Mouse (Mus musculus) left cerebral cortex, adult 9 months (tissue): Measurements from ENCODE around the gene Cct4.

Experiments used
- DNase-seq, 2 experiments: peaks; one replicate each; pipeline ENCODE4 v3.0.0; 2022; ENCODE audit warnings: low spot score in 2 of 2

Cct4 gene

GRCm38 (mm10) chr11:23029399-23029798, 39.1 kb downstream of the Cct4 start:
- DNase-seq: no peak

- DNase-seq: no peak
Measured at GRCm38 (mm10) chr11:23047252-23047651, 56.9 kb downstream of the Cct4 start.

DNA sequence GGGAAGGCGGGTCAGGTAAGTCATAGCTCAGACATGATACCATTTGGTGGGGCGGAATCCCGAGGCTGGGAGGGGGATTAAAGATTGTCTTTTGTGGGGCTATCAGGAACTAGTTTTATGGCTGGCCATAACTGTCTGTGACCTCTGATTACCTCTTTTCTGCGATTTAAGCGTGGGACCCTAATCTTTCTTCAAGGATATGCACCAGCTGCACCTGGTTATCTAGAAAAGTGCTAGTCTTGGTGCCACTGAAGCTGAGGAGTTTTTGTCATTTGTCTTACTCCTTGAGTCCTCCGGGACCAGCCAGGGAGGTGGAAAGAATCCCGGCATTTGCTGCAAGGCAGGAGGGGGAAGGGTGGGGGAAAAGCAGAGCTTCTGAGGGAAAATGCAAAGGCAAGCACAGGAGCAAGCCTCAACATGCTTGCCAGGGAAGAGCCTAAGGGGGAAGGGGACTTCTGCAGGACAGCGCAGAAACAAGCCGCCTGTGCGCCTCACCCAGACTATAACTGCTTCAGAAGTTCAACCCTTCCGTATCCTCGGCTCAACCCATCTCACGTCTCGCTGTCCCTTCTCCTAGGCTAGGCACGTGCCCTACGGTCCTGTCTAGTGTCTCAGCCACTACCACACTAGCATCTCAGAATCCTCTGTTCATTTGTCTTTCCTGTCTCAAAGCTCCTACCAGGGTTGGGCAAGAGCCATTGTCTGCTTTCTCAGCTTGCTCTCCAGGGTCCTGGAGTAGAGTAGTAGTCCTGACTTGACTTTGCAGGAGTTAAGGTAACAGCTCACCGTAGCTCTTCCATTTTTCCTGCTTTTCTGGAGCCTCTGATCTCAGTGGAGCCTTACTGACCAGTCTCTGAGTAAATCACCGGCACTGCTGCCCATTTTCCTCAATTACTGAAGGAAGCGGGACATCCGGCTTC, 57.6 kb downstream of the Cct4 start:
- DNase-seq: no peak

GRCm38 (mm10) chr11:23049642-23050041, 59.3 kb downstream of the Cct4 start:
- no peak for DNase-seq

- DNase-seq: no peak
Measured at GRCm38 (mm10) chr11:23052353-23052752, 62.0 kb downstream of the Cct4 start.
